Mouse (Mus musculus) midbrain, embryonic 14.5 days (tissue): ENCODE data around the gene Agbl4. TPM values are rescaled to one million over a fixed set of nuclear protein-coding genes. Genes with fewer than 3 reads are reported as not detected.
A peak's percentile ranks its signal among the peaks of the same experiment; 100 is the strongest.

Source experiments
- ATAC-seq: fragments of 200-750 bp; cut with Nextera tagmentation; 2 replicates; pipeline ENCODE4 v1.8.0; 2017; ENCODE audit warnings: moderate number of reproducible peaks, moderate library complexity; ENCODE audit not compliant: low FRiP score, low TSS enrichment
- DNase-seq: peaks from one replicate; pipeline ENCODE4 v3.0.0-alpha.2; 2015
- H3K27ac ChIP-seq: fragments of 300-500 bp; sonication (generic); replicated peaks from 2 replicates; pipeline ENCODE4 v1.5.1; 2014; ENCODE audit warnings: mild to moderate bottlenecking, low read depth, low read length, moderate library complexity
- H3K27me3 ChIP-seq: fragments of 300-500 bp; sonication (generic); 2 replicates; pipeline ENCODE4 v1.6.1; 2014; ENCODE audit warnings: low read length, control low read depth, mixed read lengths; ENCODE audit not compliant: control insufficient read depth, insufficient read depth
- H3K36me3 ChIP-seq: fragments of 300-500 bp; sonication (generic); 2 replicates; pipeline ENCODE4 v1.6.1; 2014; ENCODE audit warnings: low read length, control low read depth; ENCODE audit not compliant: control insufficient read depth, insufficient read depth
- H3K4me1 ChIP-seq: fragments of 300-500 bp; sonication (generic); 2 replicates; pipeline ENCODE4 v1.6.1; 2014; ENCODE audit warnings: mild to moderate bottlenecking, antibody characterized with exemption, low read length, control low read depth; ENCODE audit not compliant: control insufficient read depth, insufficient read depth
- H3K4me2 ChIP-seq: fragments of 300-500 bp; sonication (generic); 2 replicates; pipeline ENCODE4 v1.6.1; 2014; ENCODE audit warnings: mild to moderate bottlenecking, low read length, moderate library complexity
- H3K4me3 ChIP-seq: fragments of 300-500 bp; sonication (generic); replicated peaks from 2 replicates; pipeline ENCODE4 v1.5.1; 2014; ENCODE audit warnings: low read depth, low read length
- H3K9ac ChIP-seq: fragments of 300-500 bp; sonication (generic); replicated peaks from 2 replicates; pipeline ENCODE4 v1.6.1; 2014; ENCODE audit warnings: mild to moderate bottlenecking, low read length, moderate library complexity
- H3K9me3 ChIP-seq: fragments of 300-500 bp; sonication (generic); 2 replicates; pipeline ENCODE4 v1.6.1; 2016; ENCODE audit warnings: low read length, control low read depth, mixed read lengths; ENCODE audit not compliant: control insufficient read depth
- WGBS: fragments of 180-500 bp; shearing (Covaris S2); extraction: QIAGEN DNeasy Blood & Tissue Kit; methylation state at CpG from one replicate; pipeline ENCODE4 v1.1.7; 2014; 5-methylcytosine and 5-hydroxymethylcytosine counted together
- polyA plus RNA-seq: library from polyadenylated mRNA; unstranded; fragments of >200 nt; fragmentation: Nextera tagmentation; extraction: Ambion mirVana; gene quantifications from 2 replicates; pipeline ENCODE4 v1.2.1, GENCODE M21; 2014

The Agbl4 gene
- polyA plus RNA-seq, 1 experiment from 2014 or later: 2.2 TPM

DNA sequence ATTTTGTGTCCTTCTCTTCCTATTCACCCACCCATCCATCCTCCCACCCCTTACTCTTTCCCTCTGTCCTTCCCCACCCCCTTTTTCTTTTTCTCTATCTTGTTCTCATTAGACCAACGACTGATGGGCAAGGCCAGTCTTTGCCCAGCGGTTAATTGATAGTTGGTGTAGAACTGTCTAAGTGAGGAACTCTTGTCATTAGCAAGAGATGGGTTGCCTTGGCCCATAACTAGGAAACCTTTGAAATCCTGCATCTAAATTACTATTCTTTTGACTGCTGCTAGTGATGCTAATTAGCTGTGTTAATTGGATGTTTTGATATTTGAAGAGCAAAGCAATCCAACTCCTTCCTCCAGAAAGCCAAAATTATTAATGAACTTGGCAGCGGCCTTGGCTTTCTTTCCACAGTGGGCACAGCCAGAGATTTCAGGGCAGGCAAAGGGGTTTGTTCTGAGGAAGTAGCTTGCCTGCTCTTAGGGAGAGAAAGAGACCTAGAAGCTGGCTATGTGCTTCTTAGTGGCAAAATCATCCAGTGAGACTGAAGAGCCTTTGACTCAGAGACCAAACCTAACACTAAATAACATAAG is 1238.2 kb downstream of the Agbl4 start:
- Histone ChIP-seq H3K4me3 (no peak overlapping the region), H3K27ac (no peak overlapping the region), H3K36me3 (no peaks in the 10 kb centered on the region), H3K4me2 (no peak overlapping the region), H3K9ac (no peak overlapping the region), H3K27me3 (no peaks in the 10 kb centered on the region), H3K4me1 (no peaks in the 10 kb centered on the region), H3K9me3 (no peaks in the 10 kb centered on the region)
- DNase-seq (no peak), ATAC-seq (no peak)
- WGBS: 90% methylated on average over 3 of the region's 3 CpGs

DNA sequence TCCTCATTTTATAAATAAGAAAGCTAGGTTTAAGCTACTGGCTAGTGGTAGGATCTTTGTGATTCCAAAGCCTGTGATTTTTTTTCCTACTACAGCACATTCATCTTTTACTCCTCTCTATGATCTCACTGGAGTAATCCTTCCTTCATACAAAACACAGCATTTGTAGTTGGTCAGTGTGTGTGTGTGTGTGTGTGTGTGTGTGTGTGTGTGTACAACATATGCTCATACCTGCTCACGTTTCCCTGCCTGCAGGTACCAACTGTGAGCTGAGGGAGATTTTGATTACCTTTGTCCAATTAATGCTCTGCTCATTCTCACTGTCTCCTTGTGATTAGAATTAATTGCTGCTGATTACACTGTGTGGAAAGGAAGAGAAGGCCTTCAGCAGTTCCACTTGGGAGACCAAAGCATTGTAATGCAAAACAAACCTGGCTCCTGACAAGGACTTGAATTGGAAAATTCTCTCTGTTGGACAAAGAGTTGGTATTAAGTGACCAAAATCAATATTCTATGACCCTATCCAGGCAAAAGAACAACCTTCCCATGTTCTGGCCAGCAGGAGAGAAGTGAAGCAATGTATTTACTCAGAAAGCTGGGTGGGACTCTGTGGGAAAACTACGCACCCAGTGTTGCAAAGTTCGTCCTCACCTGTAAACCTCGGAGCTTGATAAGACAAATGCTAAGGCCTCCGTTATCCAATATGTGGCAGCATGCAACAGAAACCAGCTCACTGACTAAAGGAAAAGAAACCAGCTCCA is 1241.7 kb downstream of the Agbl4 start:
- peak overlapping the region; percentile 14; the same call in 1 of the 2 replicates for H3K27ac ChIP-seq

DNA sequence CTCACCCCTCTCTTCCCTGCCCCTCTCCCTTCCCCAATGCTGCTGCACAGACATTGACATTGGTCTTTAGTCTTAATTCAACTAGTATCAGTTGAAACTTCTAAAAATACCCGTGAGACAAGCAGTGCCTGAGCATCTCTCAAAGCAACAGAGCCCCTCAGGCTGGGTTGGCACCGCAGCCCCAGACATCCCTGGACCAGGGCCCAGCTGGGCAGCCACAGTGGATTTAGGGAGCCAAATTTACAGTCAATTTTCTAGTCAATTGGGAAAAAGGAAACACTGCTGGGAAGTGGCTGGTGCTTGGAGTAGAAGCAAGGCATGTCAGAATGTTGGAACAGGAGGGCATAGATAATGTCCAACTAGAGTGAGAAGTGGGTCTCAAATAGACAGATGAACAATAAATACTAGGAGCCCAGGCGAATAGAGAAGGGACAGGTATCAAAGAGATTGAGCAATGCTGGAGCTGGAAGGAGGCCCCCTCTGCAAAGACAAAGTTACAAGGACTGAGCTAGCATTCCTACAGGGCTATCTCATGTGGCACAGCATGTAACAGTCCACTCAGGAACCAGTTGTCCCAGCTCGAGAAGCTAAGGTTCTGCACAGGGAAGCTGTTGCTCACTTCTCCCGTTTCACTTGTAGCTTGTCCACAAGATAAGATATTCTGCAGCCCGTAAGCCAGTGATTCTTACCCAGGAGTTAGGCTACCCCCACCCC is 1247.8 kb downstream of the Agbl4 start:
- DNase-seq (no peak), ATAC-seq (no peak)
- Histone ChIP-seq H3K36me3 (no peaks in the 10 kb centered on the region), H3K27me3 (no peaks in the 10 kb centered on the region), H3K27ac (no peak overlapping the region), H3K9ac (no peak overlapping the region), H3K4me1 (no peaks in the 10 kb centered on the region), H3K4me2 (no peak overlapping the region), H3K4me3 (no peak overlapping the region), H3K9me3 (no peaks in the 10 kb centered on the region)
- 78% methylated on average over 6 of the region's 6 CpGs for WGBS

More for the DNA sequence above, 1241.7 kb downstream of the Agbl4 start:
- H3K4me3 ChIP-seq: no peak overlapping the region
- no peaks in the 10 kb centered on the region for H3K4me1 ChIP-seq
- ATAC-seq (no peak), DNase-seq (no peak)
- H3K4me2 ChIP-seq: no peak overlapping the region
- H3K9ac ChIP-seq: no peak overlapping the region
- no peaks in the 10 kb centered on the region for H3K9me3 ChIP-seq
- no peaks in the 10 kb centered on the region for H3K36me3 ChIP-seq
- WGBS: 79% methylated on average over 5 of the region's 5 CpGs
- no peaks in the 10 kb centered on the region for H3K27me3 ChIP-seq

- Histone ChIP-seq H3K27me3 (no peaks in the 10 kb centered on the region), H3K4me2 (no peak overlapping the region), H3K4me1 (no peaks in the 10 kb centered on the region), H3K4me3 (no peak overlapping the region), H3K27ac (no peak overlapping the region), H3K9ac (no peak overlapping the region), H3K9me3 (no peaks in the 10 kb centered on the region), H3K36me3 (no peaks in the 10 kb centered on the region)
- WGBS: 62% methylated on average over 1 of the region's 1 CpGs
- DNase-seq (peak; percentile 81), ATAC-seq (peak; percentile 64; the same call in 1 of the 2 replicates)
These were observed 1248.3 kb downstream of the Agbl4 start for GRCm38 (mm10) chr4:111645831-111646166.

GRCm38 (mm10) chr4:111653451-111653850 is 1256.0 kb downstream of the Agbl4 start:
- no peaks in the 10 kb centered on the region for H3K9me3 ChIP-seq
- H3K36me3 ChIP-seq: no peaks in the 10 kb centered on the region
- H3K9ac ChIP-seq: no peak overlapping the region
- WGBS: 72% methylated on average over 1 of the region's 1 CpGs
- DNase-seq (no peak), ATAC-seq (no peak)
- H3K4me1 ChIP-seq: no peaks in the 10 kb centered on the region
- H3K27me3 ChIP-seq: no peaks in the 10 kb centered on the region
- H3K4me3 ChIP-seq: no peak overlapping the region
- H3K4me2 ChIP-seq: no peak overlapping the region
- no peak overlapping the region for H3K27ac ChIP-seq

DNA sequence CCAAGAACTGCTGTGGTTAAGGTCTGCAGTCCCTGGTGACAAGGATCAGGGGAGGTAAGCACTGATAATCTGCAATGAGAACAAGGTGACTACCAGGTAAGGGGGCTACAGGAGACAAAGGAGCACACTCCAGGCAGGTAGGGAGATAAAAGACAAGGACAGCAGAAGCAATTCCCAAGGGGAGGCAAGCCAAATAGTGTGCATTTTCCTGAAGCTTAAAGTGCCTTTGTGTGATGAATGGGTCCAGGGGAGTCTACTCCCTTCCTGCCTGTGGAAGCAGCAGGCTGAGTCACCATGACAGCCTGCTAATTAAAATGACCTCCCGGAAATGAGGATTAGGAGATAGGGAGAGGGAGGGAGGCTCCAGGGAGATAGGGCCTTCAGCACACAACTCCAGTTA is 1266.3 kb downstream of the Agbl4 start:
- H3K4me2 ChIP-seq: no peak overlapping the region
- H3K4me1 ChIP-seq: peaks cover 9% of the 10 kb centered on the region
- H3K4me3 ChIP-seq: no peak overlapping the region
- H3K9me3 ChIP-seq: no peaks in the 10 kb centered on the region
- H3K36me3 ChIP-seq: no peaks in the 10 kb centered on the region
- peak; percentile 67 for DNase-seq
- H3K9ac ChIP-seq: no peak overlapping the region
- H3K27ac ChIP-seq: peak overlapping the region; percentile 66
- peak; percentile 62; the same call in 1 of the 2 replicates for ATAC-seq
- 0% methylated on average over 1 of the region's 1 CpGs for WGBS
- H3K27me3 ChIP-seq: no peaks in the 10 kb centered on the region

- H3K36me3 ChIP-seq: no peaks in the 10 kb centered on the region
- H3K27me3 ChIP-seq: no peaks in the 10 kb centered on the region
- peaks cover 9% of the 10 kb centered on the region for H3K4me1 ChIP-seq
- no peak overlapping the region for H3K27ac ChIP-seq
- no peak for DNase-seq
- no peak for ATAC-seq
- H3K4me2 ChIP-seq: no peak overlapping the region
- H3K9ac ChIP-seq: no peak overlapping the region
- 62% methylated on average over 3 of the region's 3 CpGs for WGBS
- H3K9me3 ChIP-seq: no peaks in the 10 kb centered on the region
- H3K4me3 ChIP-seq: no peak overlapping the region
These were observed 1266.7 kb downstream of the Agbl4 start for GRCm38 (mm10) chr4:111664146-111664545.

DNA sequence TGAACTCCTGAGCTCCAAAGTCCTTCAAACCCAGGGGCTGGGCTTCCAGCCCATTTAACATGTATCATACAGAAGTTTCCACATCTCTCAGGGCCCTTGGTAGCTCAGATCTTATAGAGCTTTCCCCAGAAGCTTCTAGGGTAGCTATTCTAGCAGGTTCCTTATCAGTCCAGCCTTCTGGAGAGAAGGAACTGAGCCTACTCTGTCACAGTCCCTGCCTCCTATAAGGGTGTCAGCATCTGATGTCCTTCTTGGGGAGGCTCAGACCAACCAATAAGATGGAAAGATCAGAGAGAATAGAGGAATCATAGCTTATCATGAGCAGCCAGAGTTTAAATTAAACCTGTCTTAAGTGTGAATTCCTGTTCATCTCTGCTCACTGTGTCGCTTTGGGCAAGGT is 1269.3 kb downstream of the Agbl4 start:
- no peak for DNase-seq
- WGBS: 71% methylated on average over 1 of the region's 1 CpGs
- no peak for ATAC-seq
- Histone ChIP-seq H3K4me3 (no peak overlapping the region), H3K9me3 (no peaks in the 10 kb centered on the region), H3K4me1 (peaks cover 24% of the 10 kb centered on the region), H3K4me2 (no peak overlapping the region), H3K27me3 (no peaks in the 10 kb centered on the region), H3K27ac (no peak overlapping the region), H3K36me3 (no peaks in the 10 kb centered on the region), H3K9ac (no peak overlapping the region)
